Mouse (Mus musculus): Measurements from ENCODE around the gene Eef2.
"Not testable (repeated sequence)": the region's sequence is repeated elsewhere in the genome, so short reads cannot be mapped to it uniquely, and the experiment has no call there.

DNA sequence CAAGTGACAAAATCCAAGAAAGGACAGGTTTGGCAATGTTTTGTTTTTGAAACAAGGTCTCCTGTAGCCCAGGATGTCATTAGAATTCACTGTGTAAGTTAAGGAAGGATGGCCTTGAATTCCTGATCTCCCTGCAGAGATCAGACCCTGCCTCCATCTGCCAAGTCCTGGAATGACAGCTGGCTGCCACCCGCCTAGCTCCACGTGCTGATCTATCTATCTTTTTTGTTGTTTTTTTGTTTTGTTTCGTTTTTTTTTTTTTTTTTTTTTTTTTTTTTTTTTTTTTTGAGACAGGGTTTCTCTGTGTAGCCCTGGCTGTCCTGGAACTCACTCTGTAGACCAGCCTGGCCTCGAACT lies 1.1 kb upstream of the Eef2 start:
- not testable (repeated sequence) for TF ChIP-seq POLR2A, CTCF (IDR thresholded peaks at IDR 0.05; ENCODE audit: extremely low read depth, insufficient read depth, low read length)
